Mouse (Mus musculus) MEL (cell line): Measurements from ENCODE around the gene Pck1. TPM values are rescaled to one million over a fixed set of nuclear protein-coding genes. Genes with fewer than 3 reads are reported as not detected.
A peak's percentile ranks its signal among the peaks of the same experiment; 100 is the strongest.

ENCODE experiments used
- DNase-seq: peaks from one replicate; pipeline ENCODE4 v3.0.0; 2011; ENCODE audit warnings: low read depth, low spot score
- H3K27ac ChIP-seq: 2 replicates; pipeline ENCODE4 v1.5.1; 2012; ENCODE audit warnings: low read depth, mild to moderate bottlenecking, control low read depth, low read length, moderate library complexity; ENCODE audit not compliant: control insufficient read depth
- H3K27me3 ChIP-seq, 2 experiments: fragments of 150-350 bp in 1 of 2; sonication (generic) in 1 of 2; 2 replicates each; pipeline ENCODE4 v1.6.1; 2012; ENCODE audit warnings: low read length in 2 of 2, mild to moderate bottlenecking in 2 of 2, improper control_type of control experiment in 1 of 2, moderate library complexity in 1 of 2; ENCODE audit not compliant: insufficient read depth in 2 of 2, control insufficient read depth in 1 of 2
- H3K36me3 ChIP-seq, 2 experiments: 2 replicates each; pipeline ENCODE4 v1.6.1; 2012 to 2014; ENCODE audit warnings: low read length in 2 of 2, improper control_type of control experiment in 1 of 2, inconsistent platforms in 1 of 2, mild to moderate bottlenecking in 1 of 2; ENCODE audit not compliant: insufficient read depth in 2 of 2, control insufficient read depth in 1 of 2
- H3K4me1 ChIP-seq, 2 experiments: fragments of 150-350 bp in 1 of 2; sonication (generic) in 1 of 2; 2 replicates each; pipeline ENCODE4 v1.6.1; 2012; ENCODE audit warnings: low read length in 2 of 2, improper control_type of control experiment in 1 of 2, mild to moderate bottlenecking in 1 of 2; ENCODE audit not compliant: insufficient read depth in 2 of 2, control insufficient read depth in 1 of 2
- H3K4me3 ChIP-seq, 2 experiments: fragments of 150-350 bp in 1 of 2; sonication (generic) in 1 of 2; 2 replicates each; pipeline ENCODE4 v1.5.1; 2012; ENCODE audit warnings: low read depth in 2 of 2, low read length in 2 of 2, mild to moderate bottlenecking in 2 of 2, moderate library complexity in 2 of 2, control low read depth in 1 of 2, improper control_type of control experiment in 1 of 2; ENCODE audit not compliant: control insufficient read depth in 1 of 2, insufficient read depth in 1 of 2
- H3K79me2 ChIP-seq: 2 replicates; pipeline ENCODE4 v1.6.1; 2012; ENCODE audit warnings: mild to moderate bottlenecking, low read length, moderate library complexity; ENCODE audit not compliant: control insufficient read depth, poor library complexity, insufficient read depth
- H3K9ac ChIP-seq: 2 replicates; pipeline ENCODE4 v1.6.1; 2012; ENCODE audit warnings: low read depth, mild to moderate bottlenecking, control low read depth, low read length, moderate library complexity; ENCODE audit not compliant: control insufficient read depth, poor library complexity, severe bottlenecking
- H3K9me3 ChIP-seq: fragments of 150-350 bp; sonication (generic); replicated peaks from 2 replicates; pipeline ENCODE4 v1.6.1; 2012; ENCODE audit warnings: mild to moderate bottlenecking, low read length, improper control_type of control experiment, moderate library complexity; ENCODE audit not compliant: insufficient read depth
- BHLHE40 ChIP-seq: IDR thresholded peaks from 2 replicates; pipeline ENCODE4 v1.6.1; 2012; ENCODE audit warnings: low read depth, mild to moderate bottlenecking, inconsistent platforms, low read length, improper control_type of control experiment, borderline replicate concordance
- CHD1 ChIP-seq: IDR thresholded peaks from 2 replicates; pipeline ENCODE4 v1.6.1; 2012; ENCODE audit warnings: low read depth, mild to moderate bottlenecking, inconsistent platforms, low read length, improper control_type of control experiment
- CHD2 ChIP-seq: IDR thresholded peaks from 2 replicates; pipeline ENCODE4 v1.6.1; 2011; ENCODE audit warnings: low read length, improper control_type of control experiment
- CTCF ChIP-seq, 3 experiments: IDR thresholded peaks in 2 of 3; conservative IDR thresholded peaks in 1 of 3; 2 replicates each; pipeline ENCODE4 v1.5.1; 2011 to 2012; ENCODE audit warnings: low read length in 3 of 3, low read depth in 2 of 3, mild to moderate bottlenecking in 2 of 3, improper control_type of control experiment in 1 of 3, inconsistent platforms in 1 of 3, mixed read lengths in 1 of 3, moderate library complexity in 1 of 3; ENCODE audit not compliant: control insufficient read depth in 1 of 3, insufficient read depth in 1 of 3, poor library complexity in 1 of 3, severe bottlenecking in 1 of 3
- E2F4 ChIP-seq: IDR thresholded peaks from 2 replicates; pipeline ENCODE4 v1.6.1; 2011; ENCODE audit warnings: low read depth, low read length, improper control_type of control experiment, borderline replicate concordance
- EP300 ChIP-seq, 2 experiments: IDR thresholded peaks; 2 replicates each; pipeline ENCODE4 v1.6.1; 2011; ENCODE audit warnings: improper control_type of control experiment in 2 of 2, low read length in 2 of 2, low read depth in 1 of 2, mild to moderate bottlenecking in 1 of 2
- ETS1 ChIP-seq: IDR thresholded peaks from 2 replicates; pipeline ENCODE4 v1.6.1; 2012; ENCODE audit warnings: low read depth, mild to moderate bottlenecking, inconsistent platforms, low read length, improper control_type of control experiment, moderate library complexity
- GABPA ChIP-seq: IDR thresholded peaks from 2 replicates; pipeline ENCODE4 v1.6.1; 2012; ENCODE audit warnings: low read depth, mild to moderate bottlenecking, inconsistent platforms, low read length, improper control_type of control experiment, moderate library complexity
- GATA1 ChIP-seq: IDR thresholded peaks from 2 replicates; pipeline ENCODE4 v1.6.1; 2011; ENCODE audit warnings: low read depth, low read length, improper control_type of control experiment
- JUND ChIP-seq: IDR thresholded peaks from 2 replicates; pipeline ENCODE4 v1.6.1; 2011; ENCODE audit warnings: low read depth, mild to moderate bottlenecking, improper control_type of control experiment, low read length
- KAT2A ChIP-seq: conservative IDR thresholded peaks from 2 replicates; pipeline ENCODE4 v1.6.1; 2012; ENCODE audit warnings: low read depth, low read length, improper control_type of control experiment, inconsistent platforms
- MAFK ChIP-seq: IDR thresholded peaks from 2 replicates; pipeline ENCODE4 v1.6.1; 2011; ENCODE audit warnings: low read depth, mild to moderate bottlenecking, low read length, improper control_type of control experiment, borderline replicate concordance
- MAX ChIP-seq: IDR thresholded peaks from 2 replicates; pipeline ENCODE4 v1.6.1; 2011; ENCODE audit warnings: low read length, improper control_type of control experiment
- MAZ ChIP-seq: IDR thresholded peaks from 2 replicates; pipeline ENCODE4 v1.6.1; 2012; ENCODE audit warnings: low read depth, mild to moderate bottlenecking, inconsistent platforms, low read length, improper control_type of control experiment
- MEF2A ChIP-seq: IDR thresholded peaks from 2 replicates; pipeline ENCODE4 v1.6.1; 2014; ENCODE audit warnings: low read depth, mild to moderate bottlenecking, inconsistent platforms, low read length, improper control_type of control experiment; ENCODE audit not compliant: poor library complexity, insufficient replicate concordance, severe bottlenecking; ENCODE audit errors: extremely low read depth
- MXI1 ChIP-seq: IDR thresholded peaks from 2 replicates; pipeline ENCODE4 v1.6.1; 2011; ENCODE audit warnings: mild to moderate bottlenecking, low read depth, low read length, improper control_type of control experiment
- MYB ChIP-seq: IDR thresholded peaks from 2 replicates; pipeline ENCODE4 v1.6.1; 2011; ENCODE audit warnings: mild to moderate bottlenecking, low read depth, low read length, improper control_type of control experiment
- NELFE ChIP-seq: IDR thresholded peaks from 2 replicates; pipeline ENCODE4 v1.6.1; 2011; ENCODE audit warnings: low read depth, low read length, improper control_type of control experiment
- POLR2A ChIP-seq, 2 experiments: IDR thresholded peaks; 2 replicates each; pipeline ENCODE4 v1.6.1; 2011 to 2012; ENCODE audit warnings: low read length in 2 of 2, mild to moderate bottlenecking in 2 of 2, control low read depth in 1 of 2, improper control_type of control experiment in 1 of 2, low read depth in 1 of 2, moderate library complexity in 1 of 2; ENCODE audit not compliant: control insufficient read depth in 1 of 2, insufficient read depth in 1 of 2, poor library complexity in 1 of 2
- POLR2AphosphoS5 ChIP-seq: IDR thresholded peaks from 2 replicates; pipeline ENCODE4 v1.6.1; 2012; ENCODE audit warnings: low read depth, borderline replicate concordance, mild to moderate bottlenecking, inconsistent platforms, low read length, moderate library complexity, mixed read lengths
- RAD21 ChIP-seq: IDR thresholded peaks from 2 replicates; pipeline ENCODE4 v1.6.1; 2011; ENCODE audit warnings: mild to moderate bottlenecking, low read depth, low read length, improper control_type of control experiment
- SMC3 ChIP-seq: IDR thresholded peaks from 2 replicates; pipeline ENCODE4 v1.6.1; 2011; ENCODE audit warnings: low read depth, low read length, improper control_type of control experiment
- TBP ChIP-seq: IDR thresholded peaks from 2 replicates; pipeline ENCODE4 v1.8.0; 2011; ENCODE audit warnings: low read depth, low read length, improper control_type of control experiment
- TCF12 ChIP-seq: IDR thresholded peaks from 2 replicates; pipeline ENCODE4 v1.6.1; 2014; ENCODE audit warnings: low read depth, mild to moderate bottlenecking, inconsistent platforms, low read length, improper control_type of control experiment, moderate library complexity
- UBTF ChIP-seq: IDR thresholded peaks from 2 replicates; pipeline ENCODE4 v1.6.1; 2012; ENCODE audit warnings: low read depth, mild to moderate bottlenecking, inconsistent platforms, low read length, improper control_type of control experiment, moderate library complexity, borderline replicate concordance; ENCODE audit not compliant: insufficient read depth
- USF2 ChIP-seq, 2 experiments: IDR thresholded peaks; 2 replicates each; pipeline ENCODE4 v1.6.1; 2011 to 2012; ENCODE audit warnings: improper control_type of control experiment in 2 of 2, low read length in 2 of 2, borderline replicate concordance in 1 of 2, inconsistent platforms in 1 of 2, low read depth in 1 of 2, mild to moderate bottlenecking in 1 of 2; ENCODE audit not compliant: insufficient read depth in 1 of 2
- ZC3H11A ChIP-seq: IDR thresholded peaks from 2 replicates; pipeline ENCODE4 v1.6.1; 2012; ENCODE audit warnings: low read depth, mild to moderate bottlenecking, inconsistent platforms, low read length, improper control_type of control experiment
- ZKSCAN1 ChIP-seq: IDR thresholded peaks from 2 replicates; pipeline ENCODE4 v1.6.1; 2012; ENCODE audit warnings: low read depth, mild to moderate bottlenecking, inconsistent platforms, low read length, improper control_type of control experiment, moderate library complexity
- ZNF384 ChIP-seq: IDR thresholded peaks from 2 replicates; pipeline ENCODE4 v1.6.1; 2012; ENCODE audit warnings: low read depth, mild to moderate bottlenecking, inconsistent platforms, low read length, improper control_type of control experiment
- polyA plus RNA-seq, 2 experiments: library from polyadenylated mRNA; stranded (reverse) in 1 of 2; unstranded in 1 of 2; fragments of >175 nt in 1 of 2; fragments of >200 nt in 1 of 2; gene quantifications; 2 replicates each; pipeline versions ENCODE4 v1.2.1 to v1.2.4; 2012; ENCODE audit warnings: low replicate concordance in 2 of 2, low read depth in 1 of 2; ENCODE audit not compliant: insufficient read length in 2 of 2, insufficient read depth in 1 of 2, missing spikeins in 1 of 2
- total RNA-seq: library from RNA; depleted of rRNA; stranded (reverse); fragments of 300-350 nt; gene quantifications from 2 replicates; pipeline ENCODE4 v1.2.3, GENCODE M21; 2012

Gene Pck1
- total and polyA plus RNA-seq, 3 experiments = not detected

- H3K4me3 ChIP-seq = no peak overlapping the region
- peak; percentile 62 to 70 (median 68) for TF ChIP-seq CTCF (IDR thresholded peaks at IDR 0.05 in 2 of 3, conservative IDR thresholded peaks at IDR 0.05 in 1 of 3; ENCODE audit: control insufficient read depth in 1 of 3, insufficient read depth in 1 of 3, low read depth in 2 of 3, low read length in 3 of 3, poor library complexity in 1 of 3, severe bottlenecking in 1 of 3)
- TF ChIP-seq SMC3 = peak; percentile 70
- no peak for TF ChIP-seq MEF2A
- TF ChIP-seq ZNF384 = no peak
- no peak for TF ChIP-seq TBP
- no peak for TF ChIP-seq EP300 (IDR thresholded peaks at IDR 0.05; ENCODE audit: low read depth in 1 of 2, low read length in 2 of 2)
- TF ChIP-seq MAX = no peak
- peak; percentile 82 for TF ChIP-seq RAD21
- no peak for TF ChIP-seq NELFE
- TF ChIP-seq TCF12 = no peak
- no peak for TF ChIP-seq ZKSCAN1
- TF ChIP-seq MYB = no peak
- TF ChIP-seq MAZ = no peak
- no peak for TF ChIP-seq USF2 (IDR thresholded peaks at IDR 0.05; ENCODE audit: borderline replicate concordance in 1 of 2, insufficient read depth in 1 of 2, low read depth in 1 of 2, low read length in 2 of 2)
- peak; percentile 62 for TF ChIP-seq ZC3H11A
- no peak for TF ChIP-seq POLR2A (IDR thresholded peaks at IDR 0.05; ENCODE audit: control insufficient read depth in 1 of 2, insufficient read depth in 1 of 2, low read depth in 1 of 2, low read length in 2 of 2, poor library complexity in 1 of 2)
- no peaks in the 10 kb centered on the region for H3K27me3 ChIP-seq
- no peaks in the 10 kb centered on the region for H3K79me2 ChIP-seq
- no peak overlapping the region for H3K27ac ChIP-seq
- no peaks in the 10 kb centered on the region for H3K9me3 ChIP-seq
- DNase-seq = peak; percentile 48
- no peaks in the 10 kb centered on the region for H3K36me3 ChIP-seq
- H3K4me1 ChIP-seq = no peaks in the 10 kb centered on the region
- H3K9ac ChIP-seq = no peak overlapping the region
These were observed 45.7 kb upstream of the Pck1 start for GRCm38 (mm10) chr2:173106889-173107785.

GRCm38 (mm10) chr2:173108509-173109190 lies 44.2 kb upstream of the Pck1 start:
- no peaks in the 10 kb centered on the region for H3K9me3 ChIP-seq
- no peak overlapping the region for H3K4me3 ChIP-seq
- H3K9ac ChIP-seq = no peak overlapping the region
- H3K27ac ChIP-seq = no peak overlapping the region
- TF ChIP-seq MXI1 (no peak), UBTF (no peak), ZC3H11A (no peak), USF2 (IDR thresholded peaks at IDR 0.05; ENCODE audit: borderline replicate concordance in 1 of 2, insufficient read depth in 1 of 2, low read depth in 1 of 2, low read length in 2 of 2) (no peak), KAT2A (no peak), CHD1 (no peak), POLR2AphosphoS5 (no peak), CHD2 (no peak), ETS1 (no peak), BHLHE40 (no peak), MAFK (no peak), GATA1 (no peak), TCF12 (no peak), JUND (no peak), E2F4 (no peak), GABPA (no peak)
- TF ChIP-seq, all 39 proteins: peak for 0
- no peaks in the 10 kb centered on the region for H3K79me2 ChIP-seq
- no peaks in the 10 kb centered on the region for H3K36me3 ChIP-seq
- no peak for DNase-seq
- no peaks in the 10 kb centered on the region for H3K27me3 ChIP-seq
- no peaks in the 10 kb centered on the region for H3K4me1 ChIP-seq
